Mouse (Mus musculus): ENCODE data around the gene Adam23. TPM values are rescaled to one million over a fixed set of nuclear protein-coding genes. Genes with fewer than 3 reads are reported as not detected.
A peak's percentile ranks its signal among the peaks of the same experiment; 100 is the strongest.

The Adam23 gene
- polyA plus RNA-seq, 1 experiment from 2014 or later = 15.6 TPM

GRCm38 (mm10) chr1:63544122-63544521 lies 98.4 kb downstream of the Adam23 start:
- Histone ChIP-seq H3K27me3 (replicated peaks) (no peaks in the 10 kb centered on the region), H3K4me1 (peaks cover 5% of the 10 kb centered on the region), H3K27ac (replicated peaks) (no peak overlapping the region), H3K9me3 (replicated peaks) (no peaks in the 10 kb centered on the region), H3K36me3 (0 out of 2 replicates have a peak, but pooled peaks cover 2% of the 10 kb centered on the region), H3K9ac (replicated peaks) (no peak overlapping the region), H3K4me2 (no peak overlapping the region), H3K4me3 (replicated peaks) (no peak overlapping the region)
- ATAC-seq (ENCODE audit: low FRiP score) = peak; percentile 53
- 65% methylated on average over 2 of the region's 2 CpGs for WGBS

- no peaks in the 10 kb centered on the region for H3K36me3 ChIP-seq
- 50% methylated on average over 5 of the region's 5 CpGs for WGBS
- no peaks in the 10 kb centered on the region for H3K4me1 ChIP-seq
- no peak overlapping the region for H3K4me2 ChIP-seq
- no peaks in the 10 kb centered on the region for H3K27me3 ChIP-seq (replicated peaks)
- H3K9me3 ChIP-seq (replicated peaks) = no peaks in the 10 kb centered on the region
- no peak overlapping the region for H3K9ac ChIP-seq (replicated peaks)
- ATAC-seq (ENCODE audit: low FRiP score) = no peak
- no peak overlapping the region for H3K4me3 ChIP-seq (replicated peaks)
- H3K27ac ChIP-seq (replicated peaks) = no peak overlapping the region
These were observed 107.3 kb downstream of the Adam23 start for GRCm38 (mm10) chr1:63553039-63553438.

- ATAC-seq (ENCODE audit: low FRiP score) = no peak
- H3K9ac ChIP-seq (replicated peaks) = no peak overlapping the region
- H3K4me3 ChIP-seq (replicated peaks) = no peak overlapping the region
- no peaks in the 10 kb centered on the region for H3K27me3 ChIP-seq (replicated peaks)
- H3K4me1 ChIP-seq = no peaks in the 10 kb centered on the region
- no peak overlapping the region for H3K27ac ChIP-seq (replicated peaks)
- H3K36me3 ChIP-seq = 0 out of 2 replicates have a peak, but pooled peaks cover 1% of the 10 kb centered on the region
- WGBS = 89% methylated on average over 4 of the region's 4 CpGs
- H3K9me3 ChIP-seq (replicated peaks) = no peaks in the 10 kb centered on the region
- H3K4me2 ChIP-seq = no peak overlapping the region
These were observed 116.3 kb downstream of the Adam23 start for GRCm38 (mm10) chr1:63561772-63562520.

- Histone ChIP-seq H3K36me3 (peaks cover 6% of the 10 kb centered on the region; the same call in 1 of the 2 replicates), H3K9me3 (replicated peaks) (no peaks in the 10 kb centered on the region), H3K4me1 (no peaks in the 10 kb centered on the region), H3K9ac (replicated peaks) (no peak overlapping the region), H3K27me3 (replicated peaks) (no peaks in the 10 kb centered on the region), H3K4me2 (no peak overlapping the region), H3K4me3 (replicated peaks) (no peak overlapping the region), H3K27ac (replicated peaks) (no peak overlapping the region)
- ATAC-seq (ENCODE audit: low FRiP score) = no peak
- whole genome bisulfite sequencing = 21% methylated on average over 4 of the region's 4 CpGs
These were observed 118.2 kb downstream of the Adam23 start for GRCm38 (mm10) chr1:63563928-63564327.

GRCm38 (mm10) chr1:63566501-63566900 lies 120.8 kb downstream of the Adam23 start:
- Histone ChIP-seq H3K4me1 (no peaks in the 10 kb centered on the region), H3K27ac (replicated peaks) (no peak overlapping the region), H3K36me3 (peaks cover 6% of the 10 kb centered on the region; the same call in 1 of the 2 replicates), H3K9ac (replicated peaks) (no peak overlapping the region), H3K27me3 (replicated peaks) (no peaks in the 10 kb centered on the region), H3K4me3 (replicated peaks) (no peak overlapping the region), H3K9me3 (replicated peaks) (no peaks in the 10 kb centered on the region), H3K4me2 (no peak overlapping the region)
- ATAC-seq (ENCODE audit: low FRiP score) = no peak
- WGBS = 39% methylated on average over 7 of the region's 7 CpGs

- Histone ChIP-seq H3K4me3 (replicated peaks) (no peak overlapping the region), H3K27ac (replicated peaks) (no peak overlapping the region), H3K9ac (replicated peaks) (no peak overlapping the region), H3K27me3 (replicated peaks) (no peaks in the 10 kb centered on the region), H3K4me2 (no peak overlapping the region), H3K9me3 (replicated peaks) (no peaks in the 10 kb centered on the region), H3K36me3 (peaks cover 6% of the 10 kb centered on the region; the same call in 1 of the 2 replicates), H3K4me1 (no peaks in the 10 kb centered on the region)
- ATAC-seq (ENCODE audit: low FRiP score) = no peak
- WGBS = 75% methylated on average over 4 of the region's 4 CpGs
These were observed 121.3 kb downstream of the Adam23 start for GRCm38 (mm10) chr1:63567031-63567430.

GRCm38 (mm10) chr1:63572229-63572628 lies 126.5 kb downstream of the Adam23 start:
- WGBS = 27% methylated on average over 7 of the region's 7 CpGs

GRCm38 (mm10) chr1:63573432-63573831 lies 127.7 kb downstream of the Adam23 start:
- no peak for ATAC-seq (ENCODE audit: low FRiP score)
- H3K27ac ChIP-seq (replicated peaks) = no peak overlapping the region; the same call in 1 of the 2 replicates
- peaks cover 20% of the 10 kb centered on the region for H3K4me1 ChIP-seq
- H3K36me3 ChIP-seq = no peaks in the 10 kb centered on the region
- H3K9ac ChIP-seq (replicated peaks) = no peak overlapping the region; the same call in 1 of the 2 replicates
- no peak overlapping the region for H3K4me3 ChIP-seq (replicated peaks)
- WGBS = 23% methylated on average over 6 of the region's 6 CpGs
- H3K9me3 ChIP-seq (replicated peaks) = no peaks in the 10 kb centered on the region
- no peak overlapping the region for H3K4me2 ChIP-seq
- no peaks in the 10 kb centered on the region for H3K27me3 ChIP-seq (replicated peaks)

More at GRCm38 (mm10) chr1:63572229-63572628, 126.5 kb downstream of the Adam23 start:
- Histone ChIP-seq H3K27ac (replicated peaks) (no peak overlapping the region), H3K36me3 (peaks cover 3% of the 10 kb centered on the region; the same call in 1 of the 2 replicates), H3K4me2 (no peak overlapping the region), H3K9ac (replicated peaks) (no peak overlapping the region), H3K4me3 (replicated peaks) (no peak overlapping the region), H3K9me3 (replicated peaks) (no peaks in the 10 kb centered on the region), H3K4me1 (peaks cover 20% of the 10 kb centered on the region), H3K27me3 (replicated peaks) (no peaks in the 10 kb centered on the region)
- ATAC-seq (ENCODE audit: low FRiP score) = no peak

GRCm38 (mm10) chr1:63573864-63574611 lies 128.3 kb downstream of the Adam23 start:
- ATAC-seq (ENCODE audit: low FRiP score) = no peak
- Histone ChIP-seq H3K4me3 (replicated peaks) (no peak overlapping the region), H3K4me2 (no peak overlapping the region), H3K27me3 (replicated peaks) (no peaks in the 10 kb centered on the region), H3K4me1 (peaks cover 20% of the 10 kb centered on the region), H3K9ac (replicated peaks) (no peak overlapping the region; the same call in 1 of the 2 replicates), H3K27ac (replicated peaks) (no peak overlapping the region; the same call in 1 of the 2 replicates), H3K9me3 (replicated peaks) (no peaks in the 10 kb centered on the region), H3K36me3 (no peaks in the 10 kb centered on the region)
- WGBS = 51% methylated on average over 12 of the region's 12 CpGs

- no peak overlapping the region for H3K4me2 ChIP-seq
- H3K27ac ChIP-seq (replicated peaks) = no peak overlapping the region
- H3K4me1 ChIP-seq = peaks cover 20% of the 10 kb centered on the region
- no peaks in the 10 kb centered on the region for H3K27me3 ChIP-seq (replicated peaks)
- H3K9ac ChIP-seq (replicated peaks) = no peak overlapping the region
- H3K4me3 ChIP-seq (replicated peaks) = no peak overlapping the region
- 56% methylated on average over 5 of the region's 5 CpGs for WGBS
- no peaks in the 10 kb centered on the region for H3K36me3 ChIP-seq
- ATAC-seq (ENCODE audit: low FRiP score) = no peak
- no peaks in the 10 kb centered on the region for H3K9me3 ChIP-seq (replicated peaks)
These were observed 131.1 kb downstream of the Adam23 start for GRCm38 (mm10) chr1:63576803-63577202.

- H3K9me3 ChIP-seq (replicated peaks) = no peaks in the 10 kb centered on the region
- H3K4me2 ChIP-seq = no peak overlapping the region
- no peak overlapping the region for H3K4me3 ChIP-seq (replicated peaks)
- H3K27ac ChIP-seq (replicated peaks) = no peak overlapping the region
- H3K36me3 ChIP-seq = no peaks in the 10 kb centered on the region
- peaks cover 2% of the 10 kb centered on the region for H3K4me1 ChIP-seq
- H3K27me3 ChIP-seq (replicated peaks) = no peaks in the 10 kb centered on the region
- WGBS = 70% methylated on average over 8 of the region's 8 CpGs
- no peak overlapping the region for H3K9ac ChIP-seq (replicated peaks)
- no peak for ATAC-seq (ENCODE audit: low FRiP score)
These were observed 133.5 kb downstream of the Adam23 start for GRCm38 (mm10) chr1:63579153-63579552.

- WGBS = 63% methylated on average over 7 of the region's 7 CpGs
- no peaks in the 10 kb centered on the region for H3K9me3 ChIP-seq (replicated peaks)
- H3K27ac ChIP-seq (replicated peaks) = no peak overlapping the region
- H3K27me3 ChIP-seq (replicated peaks) = no peaks in the 10 kb centered on the region
- H3K36me3 ChIP-seq = no peaks in the 10 kb centered on the region
- no peak overlapping the region for H3K9ac ChIP-seq (replicated peaks)
- H3K4me2 ChIP-seq = no peak overlapping the region
- ATAC-seq (ENCODE audit: low FRiP score) = no peak
- H3K4me1 ChIP-seq = no peaks in the 10 kb centered on the region
- H3K4me3 ChIP-seq (replicated peaks) = no peak overlapping the region
These were observed 141.2 kb downstream of the Adam23 start for GRCm38 (mm10) chr1:63586869-63587268.

All from neural tube, embryonic 15.5 days (tissue).